Mouse (Mus musculus) liver, adult 2 months (tissue): ENCODE results near the gene Gm49318.

Experiments used
- CTCF ChIP-seq: fragments of 200-500 bp; IDR thresholded peaks from 2 replicates; pipeline ENCODE4 v1.5.1; 2011; ENCODE audit warnings: low read depth, low read length, control low read depth
- POLR2A ChIP-seq: fragments of 200-500 bp; IDR thresholded peaks from 2 replicates; pipeline ENCODE4 v1.6.1; 2011; ENCODE audit warnings: low read length, control low read depth; ENCODE audit not compliant: insufficient read depth; ENCODE audit errors: extremely low read depth

- no peak for TF ChIP-seq POLR2A
- no peak for TF ChIP-seq CTCF
These were observed 28.1 kb upstream of the Gm49318 start, which contains the start of gene Cnn1 for GRCm38 (mm10) chr9:22098993-22099696.
